ENCODE assay signal across 10 mouse cellular contexts in genomic region chr7:65317418-65317817, GRCm38 (mm10).
A peak's percentile ranks its signal among the peaks of the same experiment; 100 is the strongest.
DNase-seq lines count a peak whose midpoint lies in the region; ATAC-seq and TF ChIP-seq lines count a peak whose summit lies in the region.
"Had no signal": no experiment of that assay in that cellular context is flagged by ENCODE, and none has a peak within 500 bp of the region (broad histone marks: within the 10 kb centered on the region; RNA-seq: fewer than 3 reads in every experiment).

No protein-coding gene starts in this region.

- H3K27ac ChIP-seq in hindbrain, embryonic 11.5 days (ENCODE audit: low read depth, low read length), result no peak overlapping the region
- H3K27ac ChIP-seq in hindbrain, embryonic 12.5 days, result no peak overlapping the region
- no peak overlapping the region for H3K27ac ChIP-seq in midbrain, embryonic 11.5 days (ENCODE audit: low read depth, low read length)
- H3K27ac ChIP-seq in testis, adult 2 months (ENCODE audit: control insufficient read depth, insufficient read depth, low read depth, low read length), result no peak overlapping the region
- H3K27ac ChIP-seq: embryonic facial prominence, embryonic 15.5 days; midbrain, embryonic 12.5 days had no signal

- 38% methylated on average over 5 of the region's 5 CpGs for WGBS in hindbrain, embryonic 11.5 days
- 46% methylated on average over 5 of the region's 5 CpGs for WGBS in hindbrain, embryonic 12.5 days
- WGBS in midbrain, embryonic 11.5 days, result 41% methylated on average over 5 of the region's 5 CpGs

- H3K4me1 ChIP-seq in hindbrain, embryonic 11.5 days (replicated peaks; ENCODE audit: control insufficient read depth, insufficient read depth, low read length), result no peaks in the 10 kb centered on the region
- H3K4me1 ChIP-seq in hindbrain, embryonic 12.5 days, result no peaks in the 10 kb centered on the region
- no peaks in the 10 kb centered on the region for H3K4me1 ChIP-seq in midbrain, embryonic 11.5 days (ENCODE audit: control insufficient read depth, insufficient read depth, low read length)
- no peaks in the 10 kb centered on the region for H3K4me1 ChIP-seq in testis, adult 2 months (ENCODE audit: control insufficient read depth, insufficient read depth, low read length)
- H3K4me1 ChIP-seq: embryonic facial prominence, embryonic 15.5 days; midbrain, embryonic 12.5 days had no signal

- no peaks in the 10 kb centered on the region for H3K27me3 ChIP-seq in hindbrain, embryonic 11.5 days (ENCODE audit: control insufficient read depth, insufficient read depth, low read length)
- H3K27me3 ChIP-seq in hindbrain, embryonic 12.5 days, result no peaks in the 10 kb centered on the region
- no peaks in the 10 kb centered on the region for H3K27me3 ChIP-seq in midbrain, embryonic 11.5 days (ENCODE audit: control insufficient read depth, insufficient read depth, low read length)
- no peaks in the 10 kb centered on the region for H3K27me3 ChIP-seq in testis, adult 2 months (ENCODE audit: control insufficient read depth, insufficient read depth, low read length)
- H3K27me3 ChIP-seq: embryonic facial prominence, embryonic 15.5 days; midbrain, embryonic 12.5 days had no signal

- no peaks in the 10 kb centered on the region for H3K36me3 ChIP-seq in hindbrain, embryonic 11.5 days (ENCODE audit: control insufficient read depth, insufficient read depth, low read length)
- peaks cover 36% of the 10 kb centered on the region for H3K36me3 ChIP-seq in hindbrain, embryonic 12.5 days
- H3K36me3 ChIP-seq in midbrain, embryonic 11.5 days (ENCODE audit: control insufficient read depth, insufficient read depth, low read length), result peaks cover 15% of the 10 kb centered on the region
- peaks cover 3% of the 10 kb centered on the region; the same call in 1 of the 2 replicates for H3K36me3 ChIP-seq in testis, adult 2 months (ENCODE audit: control insufficient read depth, insufficient read depth, low read length)

- no peak overlapping the region for H3K4me2 ChIP-seq in hindbrain, embryonic 11.5 days (replicated peaks; ENCODE audit: low read depth, low read length)
- no peak overlapping the region for H3K4me2 ChIP-seq in hindbrain, embryonic 12.5 days (replicated peaks)
- no peak overlapping the region for H3K4me2 ChIP-seq in midbrain, embryonic 11.5 days
- H3K4me2 ChIP-seq: embryonic facial prominence, embryonic 15.5 days; midbrain, embryonic 12.5 days had no signal

- H3K4me3 ChIP-seq in hindbrain, embryonic 11.5 days (ENCODE audit: low read depth, low read length), result no peak overlapping the region
- no peak overlapping the region for H3K4me3 ChIP-seq in hindbrain, embryonic 12.5 days
- H3K4me3 ChIP-seq in midbrain, embryonic 11.5 days (ENCODE audit: low read depth, low read length), result no peak overlapping the region
- H3K4me3 ChIP-seq in testis, adult 2 months (ENCODE audit: control insufficient read depth, low read depth, low read length), result no peak overlapping the region
- H3K4me3 ChIP-seq: embryonic facial prominence, embryonic 15.5 days; midbrain, embryonic 12.5 days had no signal

- DNase-seq in hindbrain, embryonic 11.5 days (ENCODE audit: low spot score), result peak; percentile 81
- peak; percentile 80 for DNase-seq in ZHBTc4 (ENCODE audit: low read depth, low spot score)
- DNase-seq in cerebellum, postnatal 14 days, result peak; percentile 83 to 84
- DNase-seq in gastrocnemius, postnatal 4 days (ENCODE audit: low spot score in 2 of 2), result peak; percentile 25 to 48
- DNase-seq in left cerebral cortex, adult 11 months (ENCODE audit: low spot score), result peak; percentile 38
- peak; percentile 97 for DNase-seq in midbrain, embryonic 11.5 days (ENCODE audit: low spot score, missing footprints)

- no peaks in the 10 kb centered on the region for H3K9me3 ChIP-seq in hindbrain, embryonic 11.5 days (ENCODE audit: control insufficient read depth, low read length)
- H3K9me3 ChIP-seq in hindbrain, embryonic 12.5 days (replicated peaks), result no peaks in the 10 kb centered on the region
- H3K9me3 ChIP-seq in midbrain, embryonic 11.5 days (ENCODE audit: control insufficient read depth, low read length), result no peaks in the 10 kb centered on the region
- H3K9me3 ChIP-seq: embryonic facial prominence, embryonic 15.5 days; midbrain, embryonic 12.5 days had no signal

- TF ChIP-seq CTCF in testis, adult 2 months (IDR thresholded peaks at IDR 0.05; ENCODE audit: control insufficient read depth, insufficient read depth, insufficient replicate concordance, low read depth, low read length), result peak; percentile 84; the same call in 1 of the 2 replicates

- H3K9ac ChIP-seq in hindbrain, embryonic 11.5 days (ENCODE audit: low read depth, low read length), result no peak overlapping the region
- H3K9ac ChIP-seq in hindbrain, embryonic 12.5 days, result no peak overlapping the region
- H3K9ac ChIP-seq in midbrain, embryonic 11.5 days (ENCODE audit: low read length), result no peak overlapping the region
- H3K9ac ChIP-seq: embryonic facial prominence, embryonic 15.5 days; midbrain, embryonic 12.5 days had no signal

- no peak for ATAC-seq in hindbrain, embryonic 11.5 days (ENCODE audit: low FRiP score)
- no peak for ATAC-seq in hindbrain, embryonic 12.5 days (ENCODE audit: low FRiP score)
- no peak for ATAC-seq in midbrain, embryonic 11.5 days (ENCODE audit: low FRiP score)

- TF ChIP-seq POLR2A in testis, adult 2 months (IDR thresholded peaks at IDR 0.05; ENCODE audit: control insufficient read depth, low read depth, low read length), result no peak

Comparison
In these comparisons a context has a peak if more than half of its experiments do, and no peak if none do; other contexts are left out.
1. DNase-seq: peak in every context shown above with its lines; median percentile 97 in midbrain, embryonic 11.5 days; 84 in cerebellum, postnatal 14 days; 81 in hindbrain, embryonic 11.5 days; 80 in ZHBTc4; 38 in left cerebral cortex, adult 11 months; 36 in gastrocnemius, postnatal 4 days.